ENCODE assay signal across 13 mouse cellular contexts in the genomic region with DNA sequence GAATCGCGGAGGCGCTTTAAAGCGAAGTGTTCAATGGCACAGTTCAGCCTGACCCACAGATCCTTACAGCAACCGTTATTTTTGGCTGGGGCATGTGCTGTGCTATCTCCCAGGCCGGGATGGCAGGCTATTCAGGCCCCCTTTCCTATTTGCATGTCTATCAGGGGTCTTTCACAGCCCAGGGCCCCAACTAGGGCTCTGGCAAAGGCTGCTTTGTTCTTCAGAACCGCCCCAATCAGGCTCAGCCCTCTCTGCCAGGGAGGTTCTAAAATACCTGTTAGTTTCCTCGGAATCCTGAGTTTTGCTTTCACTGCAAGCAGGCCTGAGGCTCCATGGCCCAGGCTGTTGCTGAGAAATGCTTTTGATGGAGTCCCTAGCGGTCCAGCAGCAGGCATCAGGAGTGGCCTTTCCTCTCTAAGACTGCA.
DNase-seq lines count a peak whose midpoint lies in the region; ATAC-seq and TF ChIP-seq lines count a peak whose summit lies in the region.
"Had no signal": no experiment of that assay in that cellular context is flagged by ENCODE, and none has a peak within 500 bp of the region (broad histone marks: within the 10 kb centered on the region; RNA-seq: fewer than 3 reads in every experiment).

No protein-coding gene starts in this region.

- no peaks in the 10 kb centered on the region for H3K36me3 ChIP-seq in E14TG2a.4 (ENCODE audit: insufficient read depth, low read length)
- no peaks in the 10 kb centered on the region for H3K36me3 ChIP-seq in hindbrain, embryonic 10.5 days
- H3K36me3 ChIP-seq in midbrain, embryonic 13.5 days, result no peaks in the 10 kb centered on the region
- no peaks in the 10 kb centered on the region for H3K36me3 ChIP-seq in liver, postnatal 0 days (replicated peaks; ENCODE audit: insufficient read depth, low read length)

- TF ChIP-seq EP300 in liver, postnatal 0 days (IDR thresholded peaks at IDR 0.05; ENCODE audit: low read depth), result no peak

- peak; percentile 92 for ATAC-seq in midbrain, embryonic 13.5 days
- no peak for ATAC-seq in liver, postnatal 0 days

- H3K27ac ChIP-seq in hindbrain, embryonic 10.5 days, result peak overlapping the region; percentile 86
- H3K27ac ChIP-seq in midbrain, embryonic 13.5 days, result peak overlapping the region; percentile 68
- H3K27ac ChIP-seq in liver, postnatal 0 days (ENCODE audit: low read depth), result no peak overlapping the region
- H3K27ac ChIP-seq: gastrocnemius, adult 2 months had no signal

- no peaks in the 10 kb centered on the region; the same call in 1 of the 2 replicates for H3K27me3 ChIP-seq in E14TG2a.4 (ENCODE audit: insufficient read depth, low read length)
- H3K27me3 ChIP-seq in hindbrain, embryonic 10.5 days (ENCODE audit: insufficient read depth, poor library complexity, severe bottlenecking), result no peaks in the 10 kb centered on the region
- no peaks in the 10 kb centered on the region for H3K27me3 ChIP-seq in midbrain, embryonic 13.5 days
- no peaks in the 10 kb centered on the region for H3K27me3 ChIP-seq in liver, postnatal 0 days (ENCODE audit: insufficient read depth, low read length)

- no peak for TF ChIP-seq POLR2A in brain, embryonic 14.5 days (IDR thresholded peaks at IDR 0.05; ENCODE audit: borderline replicate concordance, extremely low read depth, insufficient read depth, insufficient read length, poor library complexity, severe bottlenecking)

- H3K4me3 ChIP-seq in E14TG2a.4 (replicated peaks; ENCODE audit: low read length), result peak overlapping the region; percentile 11; the same call in 1 of the 2 replicates
- H3K4me3 ChIP-seq in hindbrain, embryonic 10.5 days, result peak overlapping the region; percentile 27
- H3K4me3 ChIP-seq in midbrain, embryonic 13.5 days (replicated peaks), result no peak overlapping the region
- no peak overlapping the region for H3K4me3 ChIP-seq in liver, postnatal 0 days (ENCODE audit: low read depth, low read length)
- H3K4me3 ChIP-seq: gastrocnemius, adult 2 months had no signal

- DNase-seq in brain, embryonic 14.5 days (ENCODE audit: low read depth), result peak; percentile 96
- DNase-seq in hindbrain, embryonic 10.5 days (ENCODE audit: low spot score), result peak; percentile 77
- no peak for DNase-seq in liver, postnatal 0 days
- DNase-seq in adrenal gland, postnatal 4 days (ENCODE audit: low spot score in 2 of 2), result no peak
- no peak for DNase-seq in cerebellum, postnatal 4 days (ENCODE audit: low spot score in 2 of 2)
- DNase-seq in T-cell, adult 2 months (ENCODE audit: low spot score), result no peak
- DNase-seq: adrenal gland, postnatal 25 days; cerebellum, postnatal 36 days; gastrocnemius, adult 2 months; kidney, adult 9 months; thymus, adult 18-20 months had no signal

- H3K4me1 ChIP-seq in E14TG2a.4 (replicated peaks; ENCODE audit: low read depth, low read length), result peaks cover 24% of the 10 kb centered on the region
- H3K4me1 ChIP-seq in hindbrain, embryonic 10.5 days (replicated peaks), result peaks cover 16% of the 10 kb centered on the region
- H3K4me1 ChIP-seq in midbrain, embryonic 13.5 days (replicated peaks), result peaks cover 8% of the 10 kb centered on the region; the same call in 1 of the 2 replicates
- H3K4me1 ChIP-seq in liver, postnatal 0 days (ENCODE audit: insufficient read depth), result no peaks in the 10 kb centered on the region

- no peak for TF ChIP-seq CTCF in E14TG2a.4 (conservative IDR thresholded peaks at IDR 0.05; ENCODE audit: low read length)
- no peak for TF ChIP-seq CTCF in brain, embryonic 14.5 days (IDR thresholded peaks at IDR 0.05; ENCODE audit: borderline replicate concordance, extremely low read depth, insufficient read depth, insufficient read length)
- no peak for TF ChIP-seq CTCF in liver, postnatal 0 days (IDR thresholded peaks at IDR 0.05; ENCODE audit: low read depth)

- H3K4me2 ChIP-seq in midbrain, embryonic 13.5 days (replicated peaks), result peak overlapping the region; percentile 17; the same call in 1 of the 2 replicates
- H3K4me2 ChIP-seq in liver, postnatal 0 days (ENCODE audit: low read depth, low read length), result no peak overlapping the region

- H3K9me3 ChIP-seq in E14TG2a.4 (ENCODE audit: low read length), result no peaks in the 10 kb centered on the region
- peaks cover 21% of the 10 kb centered on the region for H3K9me3 ChIP-seq in hindbrain, embryonic 10.5 days
- peaks cover 20% of the 10 kb centered on the region for H3K9me3 ChIP-seq in midbrain, embryonic 13.5 days
- no peaks in the 10 kb centered on the region for H3K9me3 ChIP-seq in liver, postnatal 0 days (ENCODE audit: low read length)

- H3K9ac ChIP-seq in midbrain, embryonic 13.5 days (replicated peaks), result no peak overlapping the region
- no peak overlapping the region for H3K9ac ChIP-seq in liver, postnatal 0 days (replicated peaks)

- 7% methylated on average over 9 of the region's 9 CpGs for WGBS in hindbrain, embryonic 10.5 days
- 2% methylated on average over 9 of the region's 9 CpGs for WGBS in midbrain, embryonic 13.5 days
- 46% methylated on average over 9 of the region's 9 CpGs for WGBS in liver, postnatal 0 days (ENCODE audit: insufficient replicate concordance)

Comparison
In these comparisons a context has a peak if more than half of its experiments do, and no peak if none do; other contexts are left out.
1. H3K4me3 ChIP-seq: peak in E14TG2a.4 (single experiment) and hindbrain, embryonic 10.5 days (single experiment); none in midbrain, embryonic 13.5 days (single experiment) and liver, postnatal 0 days (single experiment).
2. DNase-seq: peak in brain, embryonic 14.5 days (single experiment) and hindbrain, embryonic 10.5 days (single experiment); none in liver, postnatal 0 days (single experiment), adrenal gland, postnatal 4 days (0 of 2), cerebellum, postnatal 4 days (0 of 2) and T-cell, adult 2 months (single experiment).